Mouse (Mus musculus) adrenal gland, postnatal 10 days (tissue): ENCODE measurements at regions not wholly inside any gene's neighbourhood (a gene's known extent, or its start where the extent isn't known, plus 50 kb on each side); places are given as distances from the start of the nearest gene placed in this dataset.

Experiments
- DNase-seq: peaks from one replicate; pipeline ENCODE4 v3.0.0; 2021; ENCODE audit warnings: mixed read lengths

- peak; percentile 51 for DNase-seq
These were observed 135.6 kb downstream of the 2410131K14Rik start for GRCm38 (mm10) chr5:118380422-118381293.

GRCm38 (mm10) chr5:118381294-118381675 lies 136.3 kb downstream of the 2410131K14Rik start:
- peak; percentile 77 for DNase-seq

GRCm38 (mm10) chr5:118386126-118386525 lies 141.1 kb downstream of the 2410131K14Rik start:
- peak; percentile 65 for DNase-seq

- no peak for DNase-seq
These were observed 143.4 kb downstream of the 2410131K14Rik start for GRCm38 (mm10) chr5:118388419-118388818.

GRCm38 (mm10) chr5:118390691-118391373 lies 145.8 kb downstream of the 2410131K14Rik start:
- DNase-seq: no peak

- DNase-seq: peak; percentile 30
These were observed 148.0 kb downstream of the 2410131K14Rik start for GRCm38 (mm10) chr5:118392932-118393487.

GRCm38 (mm10) chr5:118394051-118394450 lies 149.0 kb downstream of the 2410131K14Rik start:
- DNase-seq: no peak

GRCm38 (mm10) chr5:118396004-118396725 lies 151.1 kb downstream of the 2410131K14Rik start:
- DNase-seq: peak; percentile 44

- DNase-seq: no peak
These were observed 155.9 kb downstream of the 2410131K14Rik start for GRCm38 (mm10) chr5:118400926-118401325.

GRCm38 (mm10) chr5:118404398-118404797 lies 156.1 kb upstream of the Med13l start:
- DNase-seq: no peak

- no peak for DNase-seq
These were observed 155.1 kb upstream of the Med13l start for GRCm38 (mm10) chr5:118405421-118405820.

- no peak for DNase-seq
These were observed 153.0 kb upstream of the Med13l start for GRCm38 (mm10) chr5:118407451-118407850.

GRCm38 (mm10) chr5:118407973-118408372 lies 152.5 kb upstream of the Med13l start:
- no peak for DNase-seq

- no peak for DNase-seq
These were observed 151.7 kb upstream of the Med13l start for GRCm38 (mm10) chr5:118408826-118409225.

- DNase-seq: peak; percentile 75
These were observed 146.8 kb upstream of the Med13l start for GRCm38 (mm10) chr5:118413428-118414282.

GRCm38 (mm10) chr5:118419344-118420037 lies 141.0 kb upstream of the Med13l start:
- DNase-seq: no peak

GRCm38 (mm10) chr5:118421884-118422821 lies 138.3 kb upstream of the Med13l start:
- peak; percentile 23 for DNase-seq

GRCm38 (mm10) chr5:118424177-118424576 lies 136.3 kb upstream of the Med13l start:
- no peak for DNase-seq

- peak; percentile 65 for DNase-seq
These were observed 135.5 kb upstream of the Med13l start for GRCm38 (mm10) chr5:118424764-118425568.
